Mouse (Mus musculus): ENCODE data around the gene Isy1.

Isy1 gene

DNA sequence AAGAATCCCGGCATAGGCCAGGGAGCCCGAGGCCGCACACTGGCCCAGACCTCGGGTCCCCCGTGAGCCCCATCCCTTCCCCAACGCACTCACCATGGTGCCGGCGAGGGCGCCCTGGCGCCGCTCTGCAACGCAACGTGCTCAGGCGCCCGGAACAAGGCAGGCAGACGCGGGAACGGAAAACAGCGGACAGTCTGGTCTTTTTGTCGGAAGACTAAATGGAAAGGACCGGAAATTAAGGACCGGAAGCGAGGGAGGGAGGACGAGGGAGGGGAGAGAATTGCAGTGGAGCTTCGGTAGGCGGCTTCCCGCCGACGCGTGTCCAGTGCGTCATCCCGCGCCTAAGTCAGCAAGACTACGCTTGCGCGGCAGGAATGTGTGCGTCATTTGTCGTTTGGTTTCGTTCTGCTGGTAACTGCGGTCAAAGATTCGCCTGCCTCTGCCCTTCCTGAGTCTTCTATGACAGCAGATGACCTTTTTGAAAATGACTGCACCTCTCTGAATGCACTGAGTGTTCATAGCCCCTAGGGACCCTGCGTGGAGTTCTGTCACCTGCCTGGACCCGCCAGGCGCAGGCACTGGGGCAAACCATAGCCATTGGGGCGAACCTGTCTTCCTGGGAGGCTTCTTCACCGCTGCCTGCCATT lies at the start of gene Isy1:
Gene Isy1 (minus strand): TSS at position 248 of the 647 bp plus-strand sequence.
- peak; percentile 99 for DNase-seq (ENCODE audit: low read depth)

GRCm38 (mm10) chr6:87887594-87888233 lies 49.1 kb upstream of the Isy1 start, which contains the start of gene Copg1:
Copg1 (plus strand) TSS chr6:87887814.
- DNase-seq (ENCODE audit: low read depth): peak; percentile 99

GRCm38 (mm10) chr6:87886721-87887120 lies 48.1 kb upstream of the Isy1 start:
- DNase-seq (ENCODE audit: low read depth): peak; percentile 23

DNA sequence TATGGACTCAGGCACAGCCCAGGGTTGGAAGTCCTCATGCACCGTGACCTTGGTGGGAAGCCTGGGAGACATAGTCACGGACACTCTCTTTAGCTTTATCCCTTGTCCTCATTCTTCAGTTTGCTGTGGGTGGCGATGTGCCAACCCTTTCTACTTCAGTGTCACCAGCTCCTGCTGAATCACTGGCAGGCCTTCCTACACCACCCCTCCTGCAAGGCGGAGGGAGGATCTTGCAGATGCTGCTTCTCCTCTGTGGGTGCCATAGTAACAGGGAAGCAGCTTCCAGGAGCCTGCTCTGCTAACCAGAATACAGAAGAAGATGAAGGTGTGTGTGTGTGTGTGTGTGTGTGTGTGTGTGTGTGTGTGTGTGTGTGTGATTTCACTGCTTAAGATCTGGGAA lies 44.2 kb upstream of the Isy1 start:
- peak; percentile 87 for DNase-seq (ENCODE audit: low read depth)

- DNase-seq (ENCODE audit: low read depth): no peak
Measured at GRCm38 (mm10) chr6:87882221-87882620, 43.6 kb upstream of the Isy1 start.

GRCm38 (mm10) chr6:87879628-87880027 lies 41.0 kb upstream of the Isy1 start:
- DNase-seq (ENCODE audit: low read depth): peak; percentile 53

DNA sequence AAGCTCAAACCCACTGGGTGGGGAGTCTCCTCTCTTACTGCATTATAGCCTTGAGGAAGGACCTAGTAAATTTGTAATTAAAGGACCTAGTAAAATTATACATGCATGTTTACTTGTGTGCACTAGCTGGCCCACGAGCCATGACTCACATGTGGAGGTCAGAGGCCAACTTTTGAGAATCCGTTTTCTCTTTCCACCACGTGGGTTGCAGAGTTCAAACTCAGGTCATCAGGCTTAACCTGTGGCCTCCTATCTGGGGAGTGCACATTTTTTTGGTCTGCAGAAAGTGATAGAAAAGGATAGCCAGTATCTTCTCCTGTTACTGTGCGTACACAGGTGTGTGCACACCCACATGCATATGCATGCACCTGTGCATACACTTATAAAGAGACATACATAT lies 40.4 kb upstream of the Isy1 start:
- DNase-seq (ENCODE audit: low read depth): peak; percentile 85

GRCm38 (mm10) chr6:87876068-87876643 lies 37.6 kb upstream of the Isy1 start:
- DNase-seq (ENCODE audit: low read depth): peak; percentile 96

DNA sequence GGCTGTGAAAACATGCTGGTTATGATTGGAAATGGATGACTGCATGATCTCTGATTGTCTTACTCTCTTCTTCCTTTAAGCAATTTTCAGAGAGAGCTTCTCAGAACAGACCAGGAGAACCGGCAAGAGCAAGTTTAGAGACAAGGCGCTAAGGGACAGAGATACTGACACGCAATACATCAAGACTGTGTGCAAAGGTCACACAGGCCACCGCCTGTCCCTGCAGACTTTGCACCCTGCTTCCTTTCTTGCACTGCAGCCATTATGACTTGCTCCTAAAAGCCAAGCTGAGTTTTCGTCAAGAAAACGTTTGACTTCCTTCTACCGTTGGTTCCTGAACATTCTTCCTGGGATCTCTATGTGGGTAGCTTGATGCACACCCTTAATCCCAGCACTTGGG lies 37.0 kb upstream of the Isy1 start:
- DNase-seq (ENCODE audit: low read depth): no peak

GRCm38 (mm10) chr6:87875083-87875482 lies 36.5 kb upstream of the Isy1 start:
- peak; percentile 86 for DNase-seq (ENCODE audit: low read depth)

- no peak for DNase-seq (ENCODE audit: low read depth)
Measured at GRCm38 (mm10) chr6:87873963-87874362, 35.4 kb upstream of the Isy1 start.

DNA sequence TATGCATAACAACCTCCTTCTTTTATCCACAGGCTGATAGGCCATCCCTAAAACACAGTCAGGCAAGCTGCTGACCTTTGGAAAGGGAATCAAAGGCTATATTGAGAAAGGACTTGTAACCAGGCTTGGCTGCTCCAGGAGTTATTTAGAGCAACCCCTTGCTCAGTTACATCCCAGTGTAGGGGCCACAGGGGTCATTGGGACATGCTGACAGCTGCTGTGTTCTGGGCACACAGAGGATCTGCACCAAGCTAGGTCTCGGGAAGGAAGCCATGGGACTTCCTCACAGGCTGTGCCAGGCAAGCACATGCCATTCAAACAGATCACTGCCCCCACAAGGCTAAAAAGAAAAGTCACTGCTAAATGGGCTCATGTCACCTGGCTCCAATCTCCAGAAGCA lies 34.5 kb upstream of the Isy1 start:
- peak; percentile 39 for DNase-seq (ENCODE audit: low read depth)

DNA sequence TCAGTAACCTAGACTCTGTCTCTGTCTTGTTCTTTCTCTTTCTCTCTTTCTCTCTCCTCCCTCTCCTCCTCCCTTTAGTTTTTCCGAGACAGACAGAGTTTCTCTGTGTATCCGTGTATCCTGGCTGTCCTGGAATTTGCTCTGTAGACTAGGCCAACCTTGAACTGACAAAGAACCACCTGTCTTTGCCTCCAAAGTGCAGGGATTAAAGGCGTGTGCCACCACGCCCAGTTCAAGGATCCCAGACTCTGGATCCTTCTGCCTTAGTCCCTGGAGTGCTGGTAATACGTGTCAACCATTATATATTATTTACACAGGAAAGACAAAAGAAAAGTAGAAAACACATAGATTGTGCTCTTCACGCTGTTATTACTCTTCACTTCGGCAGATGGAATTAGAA lies 32.6 kb upstream of the Isy1 start:
- DNase-seq (ENCODE audit: low read depth): no peak

DNA sequence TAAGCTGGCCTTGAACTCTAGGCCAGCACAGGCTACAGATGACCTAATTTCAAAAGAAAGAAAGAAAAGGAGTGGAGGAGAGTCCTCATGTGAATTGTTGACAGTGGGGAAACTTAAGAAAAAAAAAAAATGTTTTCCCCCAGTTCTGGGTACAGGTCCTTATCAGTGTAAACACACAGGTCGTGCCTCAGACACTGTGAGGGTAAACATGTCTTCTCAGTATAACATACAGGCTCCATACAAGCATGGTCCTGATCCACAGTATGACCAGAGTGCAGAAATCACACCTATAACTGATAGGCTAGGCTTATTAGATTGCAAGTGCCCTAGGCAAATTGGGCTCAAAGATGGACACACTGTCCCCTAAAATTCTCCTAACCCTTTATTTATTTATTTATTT lies 31.8 kb upstream of the Isy1 start:
- DNase-seq (ENCODE audit: low read depth): no peak

- DNase-seq (ENCODE audit: low read depth): peak; percentile 94
Measured at GRCm38 (mm10) chr6:87868871-87869506, 30.4 kb upstream of the Isy1 start.

GRCm38 (mm10) chr6:87867256-87867655 lies 28.7 kb upstream of the Isy1 start:
- DNase-seq (ENCODE audit: low read depth): peak; percentile 33

DNA sequence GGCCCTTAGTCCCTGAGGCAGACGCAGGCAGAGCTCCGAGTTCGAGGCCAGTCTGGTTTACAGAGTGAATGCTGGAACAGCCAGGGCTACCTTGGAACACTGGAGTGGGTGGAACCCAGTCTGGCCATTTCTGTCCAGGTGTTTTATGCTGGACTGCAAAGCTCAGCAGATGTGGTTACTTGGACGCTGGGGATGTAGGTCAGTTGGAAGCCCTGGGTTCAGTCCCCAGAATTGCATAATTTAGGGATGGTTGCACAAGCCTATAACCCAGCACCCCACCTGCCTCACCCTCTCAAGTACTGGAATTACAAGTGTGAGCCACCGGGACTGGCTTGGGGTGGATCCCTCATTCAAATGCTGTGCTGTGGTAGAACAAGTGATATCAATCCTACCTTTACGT lies 27.6 kb upstream of the Isy1 start:
- DNase-seq (ENCODE audit: low read depth): no peak

GRCm38 (mm10) chr6:87857071-87857470 lies 18.5 kb upstream of the Isy1 start:
- DNase-seq (ENCODE audit: low read depth): no peak

DNA sequence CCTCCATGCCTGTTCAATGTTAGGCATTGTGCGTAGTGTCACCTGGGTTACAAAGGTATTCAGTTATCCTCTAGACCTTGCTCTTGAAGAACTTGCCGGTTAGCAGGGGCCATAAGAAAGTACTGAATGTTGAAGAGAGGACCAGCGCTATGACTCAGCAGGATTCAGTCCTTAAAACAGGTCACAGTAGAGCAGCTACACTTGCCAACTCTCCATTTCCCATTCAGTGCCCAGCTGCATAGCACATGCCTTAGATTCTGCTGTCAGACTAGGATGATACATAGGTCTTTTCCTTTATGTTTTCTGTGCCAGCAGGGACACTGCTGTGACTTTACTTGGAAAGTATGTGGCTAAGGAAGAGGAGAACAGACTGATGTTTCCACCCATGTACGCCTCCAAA lies 14.8 kb upstream of the Isy1 start:
- no peak for DNase-seq (ENCODE audit: low read depth)

DNA sequence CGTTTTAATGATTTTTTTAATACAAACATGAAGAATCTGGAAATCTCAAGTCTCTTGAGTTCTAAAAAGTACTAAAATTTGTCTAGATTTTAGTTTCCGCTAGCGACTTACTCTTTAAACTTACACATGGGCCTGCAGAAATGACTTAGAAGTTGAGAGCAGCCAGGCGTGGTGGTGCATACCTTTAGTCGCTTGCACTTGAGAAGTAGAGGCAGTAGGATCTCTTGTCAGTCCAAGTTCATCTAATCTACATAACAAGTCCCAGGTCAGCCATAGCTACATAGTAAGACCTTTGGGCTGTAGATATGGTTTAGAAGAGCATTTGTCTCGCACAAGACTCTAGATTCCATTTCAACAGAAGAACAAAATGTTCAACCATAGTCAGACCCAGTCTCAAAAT lies 13.3 kb upstream of the Isy1 start:
- no peak for DNase-seq (ENCODE audit: low read depth)

- DNase-seq (ENCODE audit: low read depth): peak; percentile 96
Measured at GRCm38 (mm10) chr6:87850900-87851614, 12.5 kb upstream of the Isy1 start, which contains the start of gene Cnbp. Cnbp (minus strand) TSS chr6:87851106.
